Mouse (Mus musculus): Measurements from ENCODE around the gene Synpr. TPM values are rescaled to one million over a fixed set of nuclear protein-coding genes. Genes with fewer than 3 reads are reported as not detected.
"Not testable (repeated sequence)": the region's sequence is repeated elsewhere in the genome, so short reads cannot be mapped to it uniquely, and the experiment has no call there.

Synpr gene
- polyA plus RNA-seq (2021) = 0.06 TPM

- TF ChIP-seq CTCF (IDR thresholded peaks at IDR 0.05) = no peak
- ChIA-PET POLR2A (interaction anchor here (0.6 kb wide), 1 partner anchor 466 kb away, joined by 3 read pairs; no protein-coding TSS in a partner anchor), CTCF (no interaction called here)
- ATAC-seq (no peak), DNase-seq (ENCODE audit: low read depth, low spot score) (no peak)
- peaks cover 8% of the 10 kb centered on the region for H3K27me3 ChIP-seq
- in situ Hi-C loops (cut with MboI; ENCODE audit: low pct_unique_long_range_greater_than_20kb) = no loop called here
Measured at GRCm38 (mm10) chr14:13284091-13284844, at the start of gene Synpr. TSS of gene Synpr (plus strand) at chr14:13284780.

- ChIA-PET CTCF (interaction anchor here (2.1 kb wide), 1 partner anchor 662 kb away, joined by 8 read pairs; no protein-coding TSS in a partner anchor), POLR2A (no interaction called here)
- ATAC-seq = no peak
- TF ChIP-seq CTCF (IDR thresholded peaks at IDR 0.05) = peak; percentile 55
- in situ Hi-C loops (cut with MboI; ENCODE audit: low pct_unique_long_range_greater_than_20kb) = loop anchor here (5.0 kb wide), 1 partner anchor 665 kb away; no protein-coding TSS in a partner anchor
- no peak for DNase-seq (ENCODE audit: low read depth, low spot score)
- H3K27me3 ChIP-seq = no peaks in the 10 kb centered on the region
Measured at GRCm38 (mm10) chr14:13236929-13237328, 47.7 kb upstream of the Synpr start.

- CTCF ChIA-PET = no interaction called here
- no peaks in the 10 kb centered on the region for H3K27me3 ChIP-seq
- POLR2A ChIA-PET = no interaction called here
- no peak for ATAC-seq
- in situ Hi-C loops (cut with MboI; ENCODE audit: low pct_unique_long_range_greater_than_20kb) = no loop called here
- no peak for DNase-seq (ENCODE audit: low read depth, low spot score)
- TF ChIP-seq CTCF (IDR thresholded peaks at IDR 0.05) = no peak
Measured at GRCm38 (mm10) chr14:13247431-13247830, 37.1 kb upstream of the Synpr start.

- ChIA-PET CTCF (interaction anchor here (1.3 kb wide), 1 partner anchor 415 kb away, joined by 3 read pairs; no protein-coding TSS in a partner anchor), POLR2A (no interaction called here)
- no peak for ATAC-seq
- in situ Hi-C loops (cut with MboI; ENCODE audit: low pct_unique_long_range_greater_than_20kb) = no loop called here
- no peak for DNase-seq (ENCODE audit: low read depth, low spot score)
- H3K27me3 ChIP-seq = no peaks in the 10 kb centered on the region
- TF ChIP-seq CTCF (IDR thresholded peaks at IDR 0.05) = peak; percentile 12
Measured at GRCm38 (mm10) chr14:13249361-13249760, 35.2 kb upstream of the Synpr start.

- ChIA-PET POLR2A (no interaction called here), CTCF (no interaction called here)
- peak; percentile 96 for ATAC-seq
- in situ Hi-C loops (cut with MboI; ENCODE audit: low pct_unique_long_range_greater_than_20kb) = no loop called here
- no peak for TF ChIP-seq CTCF (IDR thresholded peaks at IDR 0.05)
- no peaks in the 10 kb centered on the region for H3K27me3 ChIP-seq
- peak; percentile 15 for DNase-seq (ENCODE audit: low read depth, low spot score)
Measured at GRCm38 (mm10) chr14:13252594-13252993, 32.0 kb upstream of the Synpr start.

GRCm38 (mm10) chr14:13254741-13255140 lies 29.8 kb upstream of the Synpr start:
- in situ Hi-C loops (cut with MboI; ENCODE audit: low pct_unique_long_range_greater_than_20kb); H3K27me3 ChIP-seq; POLR2A ChIA-PET; DNase-seq (ENCODE audit: low read depth, low spot score); ATAC-seq: not testable (repeated sequence)
- CTCF ChIA-PET = interaction anchor here (1.3 kb wide), 1 partner anchor 29 kb away, joined by 3 read pairs; no protein-coding TSS in a partner anchor

GRCm38 (mm10) chr14:13262406-13262805 lies 22.2 kb upstream of the Synpr start:
- H3K27me3 ChIP-seq = no peaks in the 10 kb centered on the region
- ATAC-seq (no peak), DNase-seq (ENCODE audit: low read depth, low spot score) (no peak)
- POLR2A ChIA-PET = no interaction called here
- in situ Hi-C loops (cut with MboI; ENCODE audit: low pct_unique_long_range_greater_than_20kb) = no loop called here
- CTCF ChIA-PET = no interaction called here
- no peak for TF ChIP-seq CTCF (IDR thresholded peaks at IDR 0.05)

GRCm38 (mm10) chr14:13266331-13266730 lies 18.2 kb upstream of the Synpr start:
- DNase-seq (ENCODE audit: low read depth, low spot score) = no peak
- no peaks in the 10 kb centered on the region for H3K27me3 ChIP-seq
- ChIA-PET CTCF (no interaction called here), POLR2A (no interaction called here)
- no peak for ATAC-seq
- in situ Hi-C loops (cut with MboI; ENCODE audit: low pct_unique_long_range_greater_than_20kb) = no loop called here
- TF ChIP-seq CTCF (IDR thresholded peaks at IDR 0.05) = no peak

- POLR2A ChIA-PET = no interaction called here
- H3K27me3 ChIP-seq = no peaks in the 10 kb centered on the region
- in situ Hi-C loops (cut with MboI; ENCODE audit: low pct_unique_long_range_greater_than_20kb) = no loop called here
- DNase-seq (ENCODE audit: low read depth, low spot score) (no peak), ATAC-seq (no peak)
- CTCF ChIA-PET = no interaction called here
- no peak for TF ChIP-seq CTCF (IDR thresholded peaks at IDR 0.05)
Measured at GRCm38 (mm10) chr14:13267181-13267580, 17.4 kb upstream of the Synpr start.

GRCm38 (mm10) chr14:13283211-13283610 lies 1.4 kb upstream of the Synpr start:
- peaks cover 6% of the 10 kb centered on the region for H3K27me3 ChIP-seq
- in situ Hi-C loops (cut with MboI; ENCODE audit: low pct_unique_long_range_greater_than_20kb) = no loop called here
- ChIA-PET CTCF (interaction anchor here (1.0 kb wide), 1 partner anchor 28 kb away, joined by 3 read pairs; no protein-coding TSS in a partner anchor), POLR2A (interaction anchor here (0.6 kb wide), 1 partner anchor 467 kb away, joined by 3 read pairs; no protein-coding TSS in a partner anchor)
- ATAC-seq (no peak), DNase-seq (ENCODE audit: low read depth, low spot score) (no peak)
- TF ChIP-seq CTCF (IDR thresholded peaks at IDR 0.05) = no peak

- CTCF ChIA-PET = no interaction called here
- POLR2A ChIA-PET = no interaction called here
- in situ Hi-C loops (cut with MboI; ENCODE audit: low pct_unique_long_range_greater_than_20kb) = no loop called here
Measured at GRCm38 (mm10) chr14:13284845-13285198, 242 bp downstream of the Synpr start.

More at GRCm38 (mm10) chr14:13284845-13285198, 242 bp downstream of the Synpr start:
- DNase-seq (ENCODE audit: low read depth, low spot score) (no peak), ATAC-seq (no peak)
- TF ChIP-seq CTCF (IDR thresholded peaks at IDR 0.05) = no peak
- peaks cover 8% of the 10 kb centered on the region for H3K27me3 ChIP-seq
